Mouse (Mus musculus): ENCODE data around the gene Ubqln1. TPM values are rescaled to one million over a fixed set of nuclear protein-coding genes. Genes with fewer than 3 reads are reported as not detected.

The Ubqln1 gene
- total RNA-seq, 1 experiment = 91.7 TPM

DNA sequence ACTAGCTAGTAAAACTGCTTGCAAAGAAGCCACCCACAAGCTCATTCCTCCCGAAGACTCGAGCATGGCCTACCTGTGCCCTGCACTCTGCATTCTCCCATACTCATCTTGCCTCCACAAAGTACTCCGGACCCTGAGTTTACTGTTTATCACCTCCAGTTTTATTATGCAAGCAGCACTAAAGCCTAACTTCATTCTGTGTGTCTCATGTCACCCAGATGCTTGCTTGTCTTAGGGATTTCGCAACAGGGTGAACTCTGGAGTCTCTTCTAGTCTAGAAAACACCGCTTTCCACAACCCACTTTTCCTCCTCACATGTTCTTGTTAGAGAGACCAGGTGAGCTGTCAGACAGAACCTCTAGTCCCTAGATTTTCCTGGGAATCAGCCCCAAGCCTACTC lies 33.5 kb upstream of the Ubqln1 start:
- H3K4me1 ChIP-seq (ENCODE audit: control insufficient read depth in 2 of 2, insufficient read depth in 2 of 2, low read length in 2 of 2, poor library complexity in 1 of 2) = no peaks in the 10 kb centered on the region
- H3K4me3 ChIP-seq (ENCODE audit: insufficient read depth in 1 of 2, low read depth in 1 of 2, low read length in 2 of 2, poor library complexity in 1 of 2, severe bottlenecking in 1 of 2) = no peak overlapping the region
- H3K27ac ChIP-seq (ENCODE audit: insufficient read depth, low read depth, low read length, poor library complexity, severe bottlenecking) = no peak overlapping the region
- DNase-seq (ENCODE audit: low read depth, low spot score) = no peak
- peaks cover 2% of the 10 kb centered on the region; the same call in 1 of the 2 replicates for H3K36me3 ChIP-seq (ENCODE audit: control insufficient read depth, insufficient read depth, low read length, poor library complexity, severe bottlenecking)
- H3K9ac ChIP-seq (ENCODE audit: insufficient read depth, low read depth, low read length, poor library complexity, severe bottlenecking) = no peak overlapping the region
- no peaks in the 10 kb centered on the region for H3K9me3 ChIP-seq (ENCODE audit: control insufficient read depth, insufficient read depth, low read depth, low read length)
- in situ Hi-C loops (cut with MboI; ENCODE audit: low sequenced_read_pairs in 2 of 2, unreplicated experiment in 2 of 2) = no loop called here
- TF ChIP-seq HCFC1 (IDR thresholded peaks at IDR 0.05; ENCODE audit: borderline replicate concordance, insufficient read depth, low read length) (no peak), ZNF384 (IDR thresholded peaks at IDR 0.05; ENCODE audit: low read depth, low read length) (no peak), ZC3H11A (IDR thresholded peaks at IDR 0.05; ENCODE audit: borderline replicate concordance, low read depth, low read length) (no peak), CHD2 (IDR thresholded peaks at IDR 0.05; ENCODE audit: low read depth, low read length) (no peak), MAFK (IDR thresholded peaks at IDR 0.05; ENCODE audit: insufficient read depth, low read depth, low read length) (no peak)

GRCm38 (mm10) chr13:58236536-58236935 lies 21.1 kb upstream of the Ubqln1 start:
- no peaks in the 10 kb centered on the region for H3K36me3 ChIP-seq (ENCODE audit: control insufficient read depth, insufficient read depth, low read length, poor library complexity, severe bottlenecking)
- H3K4me3 ChIP-seq (ENCODE audit: insufficient read depth in 1 of 2, low read depth in 1 of 2, low read length in 2 of 2, poor library complexity in 1 of 2, severe bottlenecking in 1 of 2) = no peak overlapping the region
- peaks cover 0 to 1% of the 10 kb centered on the region in 2 experiments; a peak in 1 of 4 replicates for H3K4me1 ChIP-seq (ENCODE audit: control insufficient read depth in 2 of 2, insufficient read depth in 2 of 2, low read length in 2 of 2, poor library complexity in 1 of 2)
- TF ChIP-seq ZNF384 (IDR thresholded peaks at IDR 0.05; ENCODE audit: low read depth, low read length) = no peak
- no peak for TF ChIP-seq HCFC1 (IDR thresholded peaks at IDR 0.05; ENCODE audit: borderline replicate concordance, insufficient read depth, low read length)
- TF ChIP-seq ZC3H11A (IDR thresholded peaks at IDR 0.05; ENCODE audit: borderline replicate concordance, low read depth, low read length) = no peak
- no peak for TF ChIP-seq CHD2 (IDR thresholded peaks at IDR 0.05; ENCODE audit: low read depth, low read length)
- no peak for DNase-seq (ENCODE audit: low read depth, low spot score)
- in situ Hi-C loops (cut with MboI; ENCODE audit: low sequenced_read_pairs in 2 of 2, unreplicated experiment in 2 of 2) = no loop called here
- H3K9me3 ChIP-seq (ENCODE audit: control insufficient read depth, insufficient read depth, low read depth, low read length) = no peaks in the 10 kb centered on the region
- H3K9ac ChIP-seq (ENCODE audit: insufficient read depth, low read depth, low read length, poor library complexity, severe bottlenecking) = no peak overlapping the region
- H3K27ac ChIP-seq (ENCODE audit: insufficient read depth, low read depth, low read length, poor library complexity, severe bottlenecking) = no peak overlapping the region

DNA sequence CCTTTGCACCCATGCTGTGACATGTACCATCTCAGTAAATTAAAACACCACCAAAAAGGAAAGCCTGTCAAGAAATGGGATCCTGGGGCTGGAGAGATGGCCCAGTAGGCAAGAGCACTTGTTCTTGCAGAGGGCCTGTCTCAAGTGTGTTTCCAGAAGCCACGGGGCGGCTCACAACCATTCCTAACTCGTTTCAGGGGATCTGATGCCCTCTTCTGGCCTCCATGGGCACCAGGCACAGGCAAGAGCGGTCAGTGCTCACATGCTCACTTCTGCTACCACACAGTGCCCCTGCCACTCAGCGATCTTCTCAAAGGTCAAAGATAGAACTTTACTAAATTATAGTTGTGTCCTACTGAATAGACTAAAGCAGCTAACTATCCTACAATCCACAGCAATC lies 17.2 kb upstream of the Ubqln1 start:
- H3K4me3 ChIP-seq (ENCODE audit: insufficient read depth in 1 of 2, low read depth in 1 of 2, low read length in 2 of 2, poor library complexity in 1 of 2, severe bottlenecking in 1 of 2) = no peak overlapping the region
- peaks cover 0 to 6% of the 10 kb centered on the region in 2 experiments; a peak in 2 of 4 replicates for H3K4me1 ChIP-seq (ENCODE audit: control insufficient read depth in 2 of 2, insufficient read depth in 2 of 2, low read length in 2 of 2, poor library complexity in 1 of 2)
- TF ChIP-seq ZC3H11A (IDR thresholded peaks at IDR 0.05; ENCODE audit: borderline replicate concordance, low read depth, low read length) (no peak), ZNF384 (IDR thresholded peaks at IDR 0.05; ENCODE audit: low read depth, low read length) (no peak), MAFK (IDR thresholded peaks at IDR 0.05; ENCODE audit: insufficient read depth, low read depth, low read length) (no peak), HCFC1 (IDR thresholded peaks at IDR 0.05; ENCODE audit: borderline replicate concordance, insufficient read depth, low read length) (no peak), CHD2 (IDR thresholded peaks at IDR 0.05; ENCODE audit: low read depth, low read length) (no peak)
- H3K9ac ChIP-seq (ENCODE audit: insufficient read depth, low read depth, low read length, poor library complexity, severe bottlenecking) = no peak overlapping the region
- no peaks in the 10 kb centered on the region for H3K36me3 ChIP-seq (ENCODE audit: control insufficient read depth, insufficient read depth, low read length, poor library complexity, severe bottlenecking)
- DNase-seq (ENCODE audit: low read depth, low spot score) = no peak
- in situ Hi-C loops (cut with MboI; ENCODE audit: low sequenced_read_pairs in 2 of 2, unreplicated experiment in 2 of 2) = no loop called here
- H3K27ac ChIP-seq (ENCODE audit: insufficient read depth, low read depth, low read length, poor library complexity, severe bottlenecking) = no peak overlapping the region
- no peaks in the 10 kb centered on the region for H3K9me3 ChIP-seq (ENCODE audit: control insufficient read depth, insufficient read depth, low read depth, low read length)

DNA sequence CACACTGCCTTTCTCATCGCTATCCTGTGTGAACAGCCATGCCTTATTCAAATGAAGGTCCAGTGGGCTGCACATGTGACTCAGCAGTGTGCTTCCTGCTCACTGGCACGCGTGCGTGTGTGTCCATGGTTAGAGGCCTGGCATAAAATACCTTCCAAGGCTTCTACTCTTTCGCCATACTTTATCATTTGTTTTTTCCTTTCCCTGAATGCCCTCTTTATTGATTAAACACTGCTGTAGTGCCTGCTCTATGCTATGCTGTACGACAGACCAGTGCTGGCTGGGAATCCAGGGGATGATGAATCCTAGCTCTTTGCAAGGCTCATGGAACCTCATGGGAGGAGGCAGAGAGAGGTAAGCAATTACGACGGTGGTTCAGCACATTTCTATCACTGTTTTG lies 16.6 kb upstream of the Ubqln1 start:
- H3K27ac ChIP-seq (ENCODE audit: insufficient read depth, low read depth, low read length, poor library complexity, severe bottlenecking) = no peak overlapping the region
- no peak for DNase-seq (ENCODE audit: low read depth, low spot score)
- no peak for TF ChIP-seq ZNF384 (IDR thresholded peaks at IDR 0.05; ENCODE audit: low read depth, low read length)
- H3K36me3 ChIP-seq (ENCODE audit: control insufficient read depth, insufficient read depth, low read length, poor library complexity, severe bottlenecking) = no peaks in the 10 kb centered on the region
- no peak overlapping the region for H3K4me3 ChIP-seq (ENCODE audit: insufficient read depth in 1 of 2, low read depth in 1 of 2, low read length in 2 of 2, poor library complexity in 1 of 2, severe bottlenecking in 1 of 2)
- in situ Hi-C loops (cut with MboI; ENCODE audit: low sequenced_read_pairs in 2 of 2, unreplicated experiment in 2 of 2) = no loop called here
- no peaks in the 10 kb centered on the region for H3K9me3 ChIP-seq (ENCODE audit: control insufficient read depth, insufficient read depth, low read depth, low read length)
- H3K4me1 ChIP-seq (ENCODE audit: control insufficient read depth in 2 of 2, insufficient read depth in 2 of 2, low read length in 2 of 2, poor library complexity in 1 of 2) = peaks cover 0 to 6% of the 10 kb centered on the region in 2 experiments; a peak in 2 of 4 replicates
- no peak overlapping the region for H3K9ac ChIP-seq (ENCODE audit: insufficient read depth, low read depth, low read length, poor library complexity, severe bottlenecking)

DNA sequence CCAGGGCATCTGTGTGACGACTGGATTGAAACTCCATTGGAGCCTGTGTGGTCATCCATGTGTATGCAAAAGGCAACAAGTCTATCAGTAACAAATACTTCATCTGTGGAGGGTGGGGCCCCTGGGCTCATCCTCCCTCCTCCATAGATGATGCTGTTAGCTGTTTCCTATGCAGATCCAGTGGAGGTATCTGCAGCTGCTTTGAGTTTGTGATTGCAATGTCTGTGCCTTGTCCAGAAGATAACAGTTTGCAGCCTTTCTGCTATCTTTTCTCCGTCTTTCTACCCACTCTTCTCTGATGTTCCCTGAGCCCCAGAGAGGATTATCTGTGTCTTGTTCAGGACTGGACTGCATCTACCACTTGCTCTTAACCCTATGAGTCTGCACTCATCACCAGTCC lies 13.2 kb upstream of the Ubqln1 start:
- Histone ChIP-seq H3K4me1 (ENCODE audit: control insufficient read depth in 2 of 2, insufficient read depth in 2 of 2, low read length in 2 of 2, poor library complexity in 1 of 2) (peaks cover 0 to 6% of the 10 kb centered on the region in 2 experiments; a peak in 2 of 4 replicates), H3K9me3 (ENCODE audit: control insufficient read depth, insufficient read depth, low read depth, low read length) (no peaks in the 10 kb centered on the region), H3K9ac (ENCODE audit: insufficient read depth, low read depth, low read length, poor library complexity, severe bottlenecking) (no peak overlapping the region), H3K4me3 (ENCODE audit: insufficient read depth in 1 of 2, low read depth in 1 of 2, low read length in 2 of 2, poor library complexity in 1 of 2, severe bottlenecking in 1 of 2) (no peak overlapping the region), H3K27ac (ENCODE audit: insufficient read depth, low read depth, low read length, poor library complexity, severe bottlenecking) (no peak overlapping the region), H3K36me3 (ENCODE audit: control insufficient read depth, insufficient read depth, low read length, poor library complexity, severe bottlenecking) (no peaks in the 10 kb centered on the region)
- no peak for DNase-seq (ENCODE audit: low read depth, low spot score)
- TF ChIP-seq ZNF384 (IDR thresholded peaks at IDR 0.05; ENCODE audit: low read depth, low read length) = no peak
- in situ Hi-C loops (cut with MboI; ENCODE audit: low sequenced_read_pairs in 2 of 2, unreplicated experiment in 2 of 2) = no loop called here

Data from ES-E14 (cell line).